Mouse (Mus musculus) kidney, adult 18-20 months (tissue): ENCODE results near the gene Prkag2.

Source experiments
- DNase-seq: peaks from one replicate; pipeline ENCODE4 v3.0.0; 2021

The Prkag2 gene

DNA sequence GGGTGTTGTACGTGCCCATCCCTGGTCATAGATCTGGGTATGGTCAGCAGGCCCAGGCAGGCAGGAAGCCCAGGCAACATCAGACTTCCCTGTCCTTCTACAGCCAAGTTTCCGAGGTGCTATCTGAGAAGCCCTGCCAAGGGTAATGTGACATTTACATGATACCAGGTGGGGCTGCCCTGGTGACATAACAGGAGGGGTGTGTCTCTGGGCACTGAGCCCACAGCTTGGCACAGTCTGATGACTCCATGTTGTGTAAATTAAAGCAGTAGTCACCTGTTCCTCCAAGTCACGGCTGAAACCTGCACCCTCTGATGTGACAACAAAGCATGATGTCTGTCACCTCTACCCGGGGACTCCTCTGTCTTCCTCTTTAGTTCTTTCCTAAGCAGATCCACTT is 136.7 kb downstream of the Prkag2 start:
- DNase-seq, result peak; percentile 42

DNA sequence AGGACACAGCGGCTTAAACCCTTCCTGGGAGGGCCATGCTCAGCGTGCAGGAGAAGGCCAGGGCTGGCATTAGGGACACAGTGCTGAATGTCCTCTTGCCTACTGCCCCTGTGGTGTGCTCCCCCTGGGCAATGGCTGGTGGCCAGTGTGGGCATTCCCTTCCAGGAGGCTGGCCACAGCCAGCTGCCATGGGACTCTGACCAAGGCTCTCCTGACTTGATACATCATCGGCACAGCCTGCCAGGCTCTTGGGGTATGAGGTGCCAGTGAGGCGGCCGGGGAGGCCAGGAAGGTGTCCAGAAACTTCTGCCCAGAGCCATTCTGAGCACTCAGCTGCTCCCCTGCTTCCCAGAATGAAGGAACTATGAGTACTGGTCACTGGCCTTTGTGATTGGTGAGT is 139.7 kb downstream of the Prkag2 start:
- DNase-seq, result peak; percentile 57

DNA sequence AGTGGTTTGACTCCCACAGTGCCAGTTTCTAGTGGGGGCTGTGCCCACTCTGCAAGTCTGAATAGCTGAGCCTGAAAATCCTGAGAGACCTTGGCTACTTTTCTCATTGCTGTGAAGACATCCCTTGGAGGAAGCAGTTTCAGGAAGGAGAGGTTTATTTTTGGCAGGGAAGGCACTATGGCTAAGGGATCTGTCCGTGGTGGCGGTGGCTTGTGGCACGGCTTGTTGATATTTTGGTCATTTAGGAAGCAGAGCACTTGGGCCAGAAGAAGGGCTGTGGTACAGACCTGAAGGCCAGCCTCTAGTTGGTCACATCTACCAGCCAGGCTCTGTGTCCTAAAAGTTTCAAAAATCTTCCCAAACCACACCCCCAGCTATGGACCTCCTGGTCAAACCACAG is 140.7 kb downstream of the Prkag2 start:
- DNase-seq, result no peak

DNA sequence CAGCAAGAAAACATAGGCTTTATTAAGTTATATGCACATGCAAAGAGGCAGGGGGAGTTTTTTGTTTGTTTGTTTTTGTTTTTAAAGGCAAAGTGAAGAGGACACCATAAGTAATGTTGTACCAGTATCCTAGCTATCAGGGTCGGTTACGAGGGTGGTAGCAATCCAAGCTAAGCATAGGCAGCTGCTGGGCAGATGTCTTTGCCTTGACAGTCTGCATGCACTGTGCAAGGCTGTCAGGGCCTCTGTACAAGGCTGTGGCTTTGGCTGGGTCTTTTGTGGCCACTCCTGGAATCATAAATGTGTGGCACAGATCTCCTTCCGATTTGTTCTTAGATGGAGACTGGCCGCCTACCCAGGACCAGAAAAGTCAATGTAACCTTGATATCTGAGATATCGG is 141.8 kb downstream of the Prkag2 start:
- DNase-seq, result no peak

DNA sequence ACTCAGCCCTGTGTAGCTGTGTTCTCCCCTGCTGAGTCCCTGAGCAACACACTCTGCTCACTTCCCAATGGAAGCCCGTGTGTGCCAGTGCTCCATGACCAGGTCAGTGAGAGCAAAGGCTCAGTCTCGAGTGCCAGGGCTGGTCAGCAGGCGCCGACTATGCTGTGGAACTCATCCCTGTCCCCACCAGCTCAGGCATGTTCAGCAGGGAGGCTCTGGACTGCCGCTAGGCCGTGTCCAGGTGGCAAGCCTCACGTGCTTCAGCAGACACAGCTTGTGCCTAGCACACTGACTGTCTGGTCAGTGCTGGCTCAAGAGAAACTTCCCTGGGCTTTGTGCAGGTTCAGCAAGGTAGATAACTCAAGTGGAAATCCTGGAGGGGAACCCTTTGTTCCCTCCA is 143.6 kb downstream of the Prkag2 start:
- DNase-seq, result no peak

DNA sequence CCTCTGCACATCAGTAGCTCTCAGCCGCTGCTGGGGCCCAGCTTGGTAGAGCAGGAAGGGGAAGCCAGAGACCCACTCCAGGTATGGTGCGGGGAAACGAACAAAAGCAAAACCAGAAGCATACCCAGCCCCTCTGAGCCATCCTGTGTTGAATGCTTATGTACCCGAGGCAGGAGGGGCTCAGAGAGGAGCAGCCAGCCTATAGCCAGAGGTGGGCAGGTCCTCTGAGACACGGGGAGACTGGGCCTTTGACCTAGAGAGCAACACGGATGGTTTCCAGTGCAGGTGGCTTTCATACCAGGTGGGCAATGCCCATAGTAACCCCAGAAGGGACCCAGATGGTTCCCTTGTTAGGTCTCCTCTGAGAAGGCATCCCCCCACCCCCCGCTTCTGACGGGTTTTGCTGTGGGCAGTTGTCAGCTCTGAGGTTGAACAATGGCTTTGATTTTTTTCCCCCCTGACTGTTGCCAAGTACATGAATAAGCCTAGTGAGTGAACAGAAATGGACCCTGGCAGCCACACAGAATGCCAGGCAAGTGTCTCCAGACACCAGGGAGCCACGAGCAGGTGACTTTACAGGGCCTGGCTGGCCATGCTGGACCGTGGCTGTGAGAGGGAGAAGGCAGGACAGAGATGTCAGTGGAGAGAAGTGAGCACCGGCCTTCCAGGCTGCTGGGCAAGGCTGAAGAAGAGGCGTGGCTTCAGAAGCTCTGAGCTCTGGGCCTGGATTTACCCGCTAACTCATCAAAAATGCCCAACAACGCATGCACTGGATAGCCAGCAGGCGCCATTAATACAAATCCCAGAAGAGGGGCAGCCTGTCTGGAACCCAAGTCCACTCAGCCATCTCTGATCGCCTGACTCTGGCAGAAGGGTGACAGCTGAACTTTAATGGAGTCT is 147.3 kb downstream of the Prkag2 start:
- peak; percentile 36 for DNase-seq

DNA sequence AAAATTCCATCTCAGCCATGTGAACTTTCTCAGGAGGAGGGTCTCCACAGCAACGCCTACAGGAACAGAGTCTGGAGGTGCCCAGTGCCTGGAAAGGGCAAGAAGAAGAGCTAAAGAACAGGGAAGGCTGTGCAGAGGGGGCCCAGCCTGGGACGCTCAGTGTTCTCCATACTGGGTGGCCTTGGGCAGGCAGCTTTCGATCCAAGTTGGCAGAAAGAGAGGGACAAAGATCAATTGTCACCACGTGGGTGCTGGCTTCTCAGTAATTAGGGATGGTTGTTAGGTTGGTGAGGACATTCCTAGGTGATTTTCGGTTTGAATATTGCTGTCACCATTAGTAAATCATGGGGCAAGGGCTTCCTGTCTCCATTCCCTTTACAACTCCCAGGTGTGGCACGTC is 148.2 kb downstream of the Prkag2 start:
- peak; percentile 35 for DNase-seq

DNA sequence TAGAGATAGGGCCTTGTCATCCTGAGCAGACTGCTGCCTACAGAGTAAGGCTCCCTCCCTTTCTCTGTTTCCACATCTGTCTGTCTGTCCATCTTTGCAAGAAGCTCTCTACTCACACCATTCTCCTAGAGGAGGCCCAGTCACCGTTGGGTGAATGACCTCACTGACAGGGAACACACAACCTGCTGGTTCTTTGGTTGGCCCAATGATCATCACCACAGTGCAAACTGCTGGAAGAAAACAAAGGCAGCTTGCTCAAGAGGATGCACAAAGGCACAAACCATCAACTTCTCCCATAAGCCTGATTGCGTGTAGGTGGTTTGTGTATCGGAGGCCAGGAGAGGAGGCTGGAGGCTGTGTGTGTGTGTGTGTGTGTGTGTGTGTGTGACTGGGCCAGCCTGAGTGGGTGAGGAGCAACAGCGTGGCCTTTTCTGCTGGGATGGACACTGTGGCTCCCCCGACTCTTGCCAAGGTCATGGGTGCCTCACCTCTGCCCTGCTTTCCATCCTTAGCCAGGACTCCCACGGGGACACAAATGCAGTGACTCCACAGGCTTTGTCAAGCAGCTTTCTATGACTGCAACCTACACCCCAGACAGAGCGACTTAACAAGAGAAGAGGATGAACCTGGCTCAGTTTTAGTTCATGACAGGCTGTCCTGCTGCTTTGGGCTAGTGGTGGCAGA is 149.4 kb downstream of the Prkag2 start:
- DNase-seq, result no peak

DNA sequence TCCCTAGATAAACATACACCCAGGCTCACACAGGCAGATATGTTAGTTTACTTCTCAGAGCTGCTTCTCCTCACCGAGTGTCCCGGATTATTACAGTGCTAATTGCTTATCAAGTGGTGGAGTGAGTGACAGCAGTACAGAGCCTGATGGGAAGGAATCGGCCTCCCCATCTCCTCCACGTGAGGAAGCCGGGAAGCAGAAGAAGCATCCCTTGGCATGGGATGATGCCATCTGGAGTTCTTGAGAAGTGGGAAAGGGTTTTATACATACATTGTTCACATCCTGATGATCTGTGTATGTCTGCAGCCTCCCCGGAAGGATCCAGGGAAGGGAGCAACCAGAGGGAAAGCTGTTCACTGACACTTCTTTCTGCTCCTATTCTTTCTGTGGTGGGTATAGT is 150.4 kb downstream of the Prkag2 start:
- no peak for DNase-seq

DNA sequence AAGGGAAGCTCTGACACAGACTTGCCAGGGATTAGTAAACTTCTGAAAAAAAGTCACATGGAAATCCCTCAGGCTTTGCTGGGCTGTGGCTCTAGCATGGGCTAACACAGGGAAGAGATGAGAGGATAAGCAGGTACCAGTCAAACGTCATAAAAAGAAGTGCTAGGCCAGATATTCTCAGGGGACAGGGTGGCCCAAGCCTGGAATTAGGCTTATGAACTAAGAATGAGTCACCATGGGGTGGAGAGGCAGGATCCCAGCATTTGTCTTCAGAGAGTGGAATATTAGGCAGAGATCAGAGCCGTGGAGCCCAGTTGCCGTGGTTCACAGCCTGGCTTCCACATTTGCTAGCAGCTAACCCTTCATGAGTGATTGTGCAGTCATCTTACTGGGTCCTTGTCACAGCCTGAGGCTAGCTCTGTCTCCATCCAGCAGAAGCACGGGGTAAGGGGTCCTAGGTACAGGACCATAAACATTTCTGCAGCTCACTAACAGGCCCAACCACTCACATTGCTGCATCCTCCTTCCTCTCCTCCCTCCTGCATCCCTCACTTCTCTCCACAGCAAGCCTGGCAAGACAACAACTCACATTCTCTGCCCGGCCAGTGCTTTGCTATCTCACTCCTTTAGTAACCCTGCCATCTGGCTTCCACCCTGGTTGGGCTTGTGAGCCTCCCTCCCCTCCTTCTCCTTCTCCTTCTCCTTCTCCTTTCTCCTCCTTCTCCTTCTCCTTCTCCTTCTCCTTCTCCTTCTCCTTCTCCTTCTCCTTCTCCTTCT is 162.2 kb downstream of the Prkag2 start:
- no peak for DNase-seq

DNA sequence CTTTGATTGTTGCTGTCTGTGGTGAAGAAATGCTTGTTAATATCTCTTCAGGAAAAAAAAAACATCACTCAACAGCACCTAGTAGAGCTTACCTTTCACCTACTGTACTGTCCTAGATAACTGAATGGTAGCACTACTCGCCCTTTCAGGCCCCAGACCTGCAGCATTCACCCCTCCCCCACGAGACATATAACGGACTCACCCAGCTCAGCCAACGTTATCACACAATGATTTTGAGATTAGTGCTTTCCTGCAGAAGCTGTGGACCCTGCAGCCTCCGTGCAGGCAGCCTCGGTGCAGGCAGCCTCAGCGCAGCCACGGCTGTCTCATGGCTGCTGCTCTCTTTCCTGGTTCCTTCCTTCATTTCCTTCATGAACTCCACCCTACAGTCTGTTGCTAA is 164.0 kb downstream of the Prkag2 start:
- no peak for DNase-seq

DNA sequence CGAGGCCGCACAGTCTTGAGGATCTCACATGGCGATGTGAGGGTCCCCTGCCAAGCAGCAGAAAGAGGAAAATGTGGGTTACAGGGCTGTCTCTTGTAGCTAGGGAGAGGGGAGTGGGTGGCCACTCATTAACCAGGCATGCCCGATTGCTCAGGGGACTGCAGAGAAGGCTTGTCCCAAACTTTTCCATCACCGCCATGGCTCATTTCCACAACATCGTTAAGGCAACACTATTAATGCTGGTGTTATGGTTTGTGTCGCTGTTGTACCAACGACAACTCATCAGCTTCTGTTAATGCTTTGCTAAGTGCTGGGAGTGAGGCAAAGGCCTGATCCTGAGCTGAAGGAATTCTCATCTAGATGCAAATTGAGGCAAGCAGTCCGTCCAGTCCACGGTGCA is 165.0 kb downstream of the Prkag2 start:
- peak; percentile 48 for DNase-seq

DNA sequence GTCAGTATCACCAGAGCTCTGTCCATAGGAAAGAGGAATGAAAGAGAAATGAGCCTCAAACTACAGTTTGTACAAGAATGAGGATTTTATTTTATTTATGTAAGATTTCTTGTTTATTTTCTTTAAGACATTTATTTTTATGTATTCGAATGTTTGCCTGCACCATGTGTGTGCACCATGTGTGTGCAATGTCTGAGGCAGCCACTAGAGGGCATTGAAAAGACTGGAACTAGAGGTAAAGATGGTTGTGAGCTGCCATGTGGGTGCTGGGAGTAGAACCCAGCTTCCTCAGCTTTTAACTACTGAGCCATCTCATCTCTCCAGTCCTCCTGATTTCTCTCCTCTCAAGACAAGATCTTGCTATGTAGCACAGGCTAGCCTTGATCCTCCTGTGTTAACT is 166.7 kb downstream of the Prkag2 start:
- no peak for DNase-seq

DNA sequence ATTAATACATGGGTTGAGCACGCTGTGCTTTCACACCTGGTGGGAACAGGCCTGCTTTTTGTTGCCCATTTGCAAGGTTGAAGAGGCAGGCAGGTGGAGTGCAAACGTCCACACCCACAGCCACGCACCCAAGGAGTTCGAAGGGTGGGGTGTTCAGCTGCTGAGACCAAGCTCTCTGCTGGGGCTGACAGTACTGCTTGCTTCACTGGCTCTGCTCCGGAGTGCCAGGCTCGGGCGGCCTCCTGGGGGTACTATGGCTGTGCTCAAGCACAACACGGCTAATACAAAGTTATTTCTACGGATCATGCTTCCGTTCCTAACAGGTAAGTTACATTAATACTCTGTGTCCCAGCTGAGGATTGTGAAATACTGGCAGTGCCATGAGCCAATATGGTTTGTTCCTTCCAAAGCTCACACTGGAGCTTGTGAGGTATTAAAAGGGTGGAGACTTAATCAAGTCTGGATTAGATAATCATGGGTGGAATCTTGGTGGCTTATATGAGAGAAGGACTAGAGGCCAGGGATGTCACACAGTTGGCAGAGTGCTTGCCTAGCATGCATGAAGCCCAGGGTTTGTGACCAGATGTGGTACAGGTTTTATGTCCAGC is 168.8 kb downstream of the Prkag2 start:
- peak; percentile 33 for DNase-seq

DNA sequence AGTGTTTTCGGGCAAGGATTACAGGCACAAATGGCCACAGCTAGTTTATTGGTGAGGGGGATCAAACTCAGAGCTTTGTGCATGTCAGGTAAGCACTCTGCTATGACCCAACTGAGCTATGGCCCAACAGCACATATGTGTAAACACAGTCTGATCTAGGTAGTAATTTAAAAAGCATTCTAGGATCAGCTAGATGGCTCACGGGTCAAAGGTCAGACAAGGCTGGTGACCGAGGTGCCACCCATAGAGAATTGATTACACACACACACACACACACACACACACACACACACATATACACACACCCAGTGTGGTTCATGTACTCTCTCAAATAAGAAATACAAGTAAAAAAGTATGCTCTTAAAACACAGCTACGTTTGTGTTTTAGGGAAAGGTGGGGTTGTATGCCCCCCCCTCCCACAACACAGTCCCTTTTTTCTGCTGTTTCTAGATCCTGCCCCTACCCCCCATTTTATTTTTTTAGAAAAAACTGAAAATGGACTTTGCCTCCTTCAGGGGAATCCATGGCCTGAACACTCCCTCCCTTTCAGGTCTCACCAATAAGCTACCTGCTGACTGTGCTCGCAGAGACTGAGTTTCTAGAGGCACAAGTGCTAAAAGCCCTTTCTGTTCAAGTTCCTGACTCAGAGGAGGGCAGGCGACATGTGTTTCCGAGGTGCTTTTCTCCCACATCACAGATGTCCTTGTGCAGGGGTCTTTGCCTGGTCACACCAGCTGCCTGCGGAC is 169.4 kb downstream of the Prkag2 start:
- no peak for DNase-seq

DNA sequence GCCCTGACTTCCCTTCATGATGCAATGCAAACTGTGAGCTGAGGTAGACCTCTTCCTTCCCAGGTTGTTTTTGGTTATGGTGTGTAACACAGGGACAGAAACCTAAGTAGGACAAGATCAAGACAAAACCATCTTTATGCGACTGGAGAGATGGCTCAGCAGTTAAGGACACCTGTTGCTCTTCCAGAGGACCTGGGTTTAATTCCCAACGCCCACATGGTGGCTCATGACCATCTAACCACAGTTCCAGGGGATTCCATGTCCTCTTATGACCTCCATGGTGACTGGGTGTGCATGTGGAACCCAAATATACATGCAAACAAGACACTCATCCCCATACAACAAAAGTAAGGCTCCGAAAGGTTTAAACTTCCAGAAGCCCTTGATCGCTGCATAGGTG is 171.6 kb downstream of the Prkag2 start:
- DNase-seq, result no peak

DNA sequence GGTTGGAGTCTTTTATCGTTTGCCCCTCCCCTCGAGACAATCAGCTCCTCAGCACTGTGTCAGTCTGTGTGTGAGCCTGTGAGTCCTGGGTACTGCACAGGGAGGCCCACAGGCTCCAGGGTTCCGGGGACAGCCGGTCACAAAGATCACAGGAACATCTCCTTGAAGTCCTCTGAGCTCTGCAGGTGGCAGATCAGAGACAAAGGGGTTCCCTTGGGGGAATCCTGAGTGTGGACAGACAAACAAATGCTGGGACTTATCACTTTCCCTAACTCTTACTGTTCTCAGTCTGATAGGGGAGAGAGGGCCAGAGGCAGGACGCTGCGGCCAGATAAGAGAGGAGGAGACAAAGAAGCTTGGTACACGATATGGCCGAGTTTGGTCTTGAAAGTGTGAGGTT is 172.7 kb downstream of the Prkag2 start:
- no peak for DNase-seq

DNA sequence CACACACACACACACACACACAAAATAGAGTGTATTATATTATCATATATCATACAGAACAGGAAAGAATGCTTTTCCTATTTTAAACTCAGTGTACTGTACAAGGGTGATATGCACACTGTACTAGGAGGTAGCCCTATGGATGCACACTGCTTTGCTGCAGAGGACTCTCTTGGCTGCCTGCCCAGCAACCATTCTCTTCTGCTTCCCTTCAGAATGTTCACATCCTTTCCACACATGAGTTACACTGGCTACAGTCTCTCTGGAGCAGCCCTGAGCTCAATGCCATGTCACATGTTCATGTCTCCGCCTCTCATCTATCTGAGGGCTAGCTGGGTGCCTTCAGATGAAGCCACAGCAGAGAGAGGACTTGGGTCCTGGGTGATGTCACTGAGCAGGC is 181.3 kb downstream of the Prkag2 start:
- DNase-seq, result no peak

DNA sequence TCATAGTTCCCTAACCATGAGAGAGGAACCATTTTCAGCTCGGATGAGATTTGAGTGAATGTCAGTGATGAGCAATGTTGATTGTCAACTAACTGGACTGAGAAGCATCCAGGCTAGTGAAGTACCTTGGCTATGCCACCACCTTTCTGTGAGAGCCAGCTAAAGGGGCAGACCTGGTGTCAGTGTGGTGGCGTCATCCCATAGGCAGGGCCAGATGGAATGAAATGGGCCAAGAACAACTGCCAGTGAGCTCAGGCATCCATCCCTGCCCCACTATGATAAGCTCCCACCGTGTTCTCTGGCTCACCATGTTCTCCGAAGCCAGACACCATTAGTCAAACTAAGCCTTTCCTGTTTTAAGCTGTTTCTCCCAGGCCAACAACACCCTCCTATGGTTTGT is 183.9 kb downstream of the Prkag2 start:
- DNase-seq, result no peak

DNA sequence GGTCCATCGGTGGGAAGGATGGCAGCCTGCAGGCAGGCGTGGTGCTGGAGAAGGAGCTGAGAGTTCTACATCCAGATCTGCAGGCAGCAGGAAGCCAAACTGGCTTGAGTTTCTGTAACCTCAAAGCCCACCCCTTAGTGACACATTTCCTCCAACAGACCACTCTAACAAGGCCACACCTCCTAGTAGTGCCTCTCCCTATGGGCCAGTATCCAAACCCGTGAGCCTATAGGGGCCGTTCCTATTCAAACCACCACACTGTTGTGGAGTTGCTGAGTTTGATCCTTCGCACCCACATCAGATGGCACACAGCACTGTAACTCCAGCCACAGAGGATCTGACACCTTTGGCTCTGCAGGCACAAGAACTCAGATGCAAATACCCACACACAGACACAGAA is 185.3 kb downstream of the Prkag2 start:
- no peak for DNase-seq

DNA sequence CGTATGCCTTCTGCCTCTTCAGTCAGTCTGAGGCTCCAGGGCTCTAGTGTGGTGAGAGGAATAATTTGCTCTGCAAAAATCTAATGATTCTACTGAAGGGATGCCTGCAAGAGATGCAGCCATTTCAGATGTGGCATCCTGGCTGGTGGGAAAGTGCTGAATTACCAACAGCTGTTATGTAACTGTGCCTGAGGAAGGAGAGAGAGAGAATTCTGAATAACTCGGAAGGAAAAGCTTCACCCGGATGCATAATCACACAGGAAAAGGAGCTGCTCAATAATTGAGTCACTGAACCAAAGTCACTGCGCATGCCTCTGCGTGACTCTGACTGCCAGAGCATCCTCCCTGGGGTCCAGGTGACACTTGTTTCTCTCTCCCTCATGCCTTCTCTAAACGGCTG is 186.8 kb downstream of the Prkag2 start:
- no peak for DNase-seq
